ENCODE assay signal across 1 mouse cellular context in genomic region chr11:97279405-97280215, GRCm38 (mm10).
TF ChIP-seq lines count a peak whose summit lies in the region.

No protein-coding gene starts in this region.

TF ChIP-seq in CH12.LX, 34 proteins besides CTCF, POLR2A, EP300 and RAD21 (continued from another document):
- TF ChIP-seq BHLHE40 (IDR thresholded peaks at IDR 0.05; ENCODE audit: low read depth, low read length) (0 out of 2 replicates have a peak, but pooled peaks have one; percentile 19), MXI1 (IDR thresholded peaks at IDR 0.05; ENCODE audit: low read depth, low read length) (peak; percentile 2; the same call in 1 of the 2 replicates), NRF1 (IDR thresholded peaks at IDR 0.05; ENCODE audit: low read depth, low read length) (no peak), RCOR1 (conservative IDR thresholded peaks at IDR 0.05; ENCODE audit: low read depth, low read length) (no peak), MAZ (IDR thresholded peaks at IDR 0.05; ENCODE audit: low read depth, low read length) (no peak), SIN3A (IDR thresholded peaks at IDR 0.05; ENCODE audit: low read length) (peak; percentile 57), USF2 (conservative IDR thresholded peaks at IDR 0.05; ENCODE audit: low read depth, low read length) (no peak), USF1 (IDR thresholded peaks at IDR 0.05; ENCODE audit: low read depth, low read length) (no peak), PAX5 (IDR thresholded peaks at IDR 0.05; ENCODE audit: low read length) (no peak), ZMIZ1 (IDR thresholded peaks at IDR 0.05; ENCODE audit: low read depth, low read length) (no peak), TCF12 (IDR thresholded peaks at IDR 0.05; ENCODE audit: low read depth, low read length) (0 out of 2 replicates have a peak, but pooled peaks have one; percentile 32), ZKSCAN1 (IDR thresholded peaks at IDR 0.05; ENCODE audit: borderline replicate concordance, low read depth, low read length) (no peak), MAFK (IDR thresholded peaks at IDR 0.05; ENCODE audit: insufficient replicate concordance, low read length) (no peak), ZNF384 (IDR thresholded peaks at IDR 0.05; ENCODE audit: low read depth, low read length) (peak; percentile 57), GABPA (IDR thresholded peaks at IDR 0.05; ENCODE audit: insufficient replicate concordance, low read depth, low read length) (no peak), MEF2A (IDR thresholded peaks at IDR 0.05; ENCODE audit: borderline replicate concordance, low read depth, low read length) (no peak), IRF4 (IDR thresholded peaks at IDR 0.05; ENCODE audit: low read depth, low read length) (no peak), MAX (IDR thresholded peaks at IDR 0.05; ENCODE audit: low read length) (no peak), CHD1 (IDR thresholded peaks at IDR 0.05; ENCODE audit: low read depth, low read length) (peak; percentile 18; the same call in 1 of the 2 replicates), ETS1 (conservative IDR thresholded peaks at IDR 0.05; ENCODE audit: low read depth, low read length) (no peak), NELFE (IDR thresholded peaks at IDR 0.05; ENCODE audit: low read depth, low read length) (no peak; the same call in 1 of the 2 replicates), POLR2AphosphoS2 (IDR thresholded peaks at IDR 0.05; ENCODE audit: low read depth, low read length) (no peak), KAT2A (IDR thresholded peaks at IDR 0.05; ENCODE audit: insufficient replicate concordance, low read length) (0 out of 2 replicates have a peak, but pooled peaks have one; percentile 30)
